Mouse (Mus musculus) layer of hippocampus, adult 8-10 months (tissue): ENCODE data around the gene 2310050C09Rik. TPM values are rescaled to one million over a fixed set of nuclear protein-coding genes. Genes with fewer than 3 reads are reported as not detected.

Source experiments
- DNase-seq, 2 experiments: peaks; one replicate each; pipeline ENCODE4 v3.0.0; 2022; ENCODE audit warnings: low spot score in 2 of 2
- total RNA-seq, 4 experiments: library from RNA; stranded (reverse); gene quantifications; 2 replicates each; pipeline ENCODE4 v1.2.4; 2022

2310050C09Rik gene
- not detected for total RNA-seq

DNA sequence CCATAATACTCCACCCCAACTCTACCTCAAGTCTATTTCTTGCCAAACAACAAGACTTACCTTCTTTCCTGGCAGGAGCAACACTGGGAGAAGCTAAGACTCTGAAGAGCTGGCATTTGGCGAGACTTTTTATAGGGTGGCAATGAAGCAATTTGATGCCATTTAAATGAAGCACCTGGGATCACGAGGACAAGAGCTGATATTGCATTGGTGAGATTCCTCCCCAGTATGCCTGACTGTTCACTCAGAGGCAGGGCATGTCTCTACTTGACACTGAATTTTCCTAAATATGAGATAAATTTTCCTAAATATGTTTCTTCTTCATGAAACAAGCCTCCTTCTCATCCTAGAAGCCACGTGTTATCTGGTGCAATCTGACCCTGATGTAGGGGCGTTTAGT lies at the start of gene 2310050C09Rik:
Gene 2310050C09Rik (minus strand): TSS at position 101 of the 400 bp plus-strand sequence.
- no peak for DNase-seq

- peak in 1 of 2 experiments; percentile 7 for DNase-seq
Measured at GRCm38 (mm10) chr3:92907571-92907970, 37.6 kb upstream of the 2310050C09Rik start.

- no peak for DNase-seq
Measured at GRCm38 (mm10) chr3:92905182-92905581, 35.2 kb upstream of the 2310050C09Rik start.

DNA sequence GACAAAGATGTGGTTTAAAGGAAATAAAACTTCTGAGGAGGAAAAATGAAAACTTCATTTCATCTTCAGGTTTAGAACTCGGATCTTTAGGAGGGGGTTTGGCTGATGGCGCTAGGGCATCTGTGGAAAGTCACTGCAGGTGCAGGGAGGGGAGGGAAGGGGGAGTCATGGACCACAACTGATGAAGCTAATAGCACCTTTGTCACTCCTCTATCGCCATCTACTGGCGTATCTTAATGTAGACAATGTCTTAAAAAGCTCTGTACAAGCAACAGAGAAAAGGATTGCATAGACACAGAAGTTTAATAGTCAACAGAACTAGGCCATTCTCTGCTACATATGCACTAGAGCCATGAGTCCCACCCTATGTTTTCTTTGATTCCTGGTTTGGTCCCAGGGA lies 33.6 kb upstream of the 2310050C09Rik start:
- no peak for DNase-seq

DNA sequence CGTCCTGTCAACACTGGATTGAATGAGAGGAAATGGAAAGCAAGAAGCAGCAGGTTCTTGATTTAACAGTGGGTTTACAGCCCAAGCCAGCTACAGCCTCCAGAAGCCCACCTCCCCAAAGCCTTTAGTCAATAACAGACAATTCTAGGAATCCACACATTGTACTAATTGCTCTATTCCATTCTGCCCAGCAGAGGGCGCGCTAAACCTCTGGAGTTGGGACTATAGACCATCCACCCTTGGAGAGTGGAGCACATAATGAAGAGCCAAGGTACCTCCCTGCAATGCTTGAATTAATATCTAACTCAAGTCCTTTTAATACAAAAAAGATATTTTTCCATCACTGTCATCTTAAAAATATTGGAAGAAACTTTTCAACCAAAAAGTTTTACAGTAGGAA lies 33.0 kb upstream of the 2310050C09Rik start:
- DNase-seq: peak; percentile 4 to 34

DNA sequence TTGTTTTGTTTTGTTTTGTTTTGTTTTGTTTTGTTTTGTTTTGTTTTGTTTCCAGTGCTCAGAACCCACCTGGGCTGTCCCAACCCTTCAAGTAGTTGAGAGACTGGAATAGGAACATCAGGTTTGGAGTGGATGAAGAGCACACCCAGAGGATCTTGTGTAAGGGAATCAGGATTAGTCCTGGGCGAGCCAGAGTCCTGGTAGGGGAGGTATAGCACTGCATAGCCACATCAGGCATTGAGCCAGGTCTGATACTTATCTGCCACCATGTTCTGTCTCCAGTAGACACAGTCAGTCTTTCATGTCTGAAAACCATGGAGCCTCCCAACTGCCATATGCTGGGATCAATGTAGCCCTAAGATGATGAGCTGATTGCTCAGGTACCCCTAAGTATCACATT lies 24.5 kb upstream of the 2310050C09Rik start:
- DNase-seq: no peak

DNA sequence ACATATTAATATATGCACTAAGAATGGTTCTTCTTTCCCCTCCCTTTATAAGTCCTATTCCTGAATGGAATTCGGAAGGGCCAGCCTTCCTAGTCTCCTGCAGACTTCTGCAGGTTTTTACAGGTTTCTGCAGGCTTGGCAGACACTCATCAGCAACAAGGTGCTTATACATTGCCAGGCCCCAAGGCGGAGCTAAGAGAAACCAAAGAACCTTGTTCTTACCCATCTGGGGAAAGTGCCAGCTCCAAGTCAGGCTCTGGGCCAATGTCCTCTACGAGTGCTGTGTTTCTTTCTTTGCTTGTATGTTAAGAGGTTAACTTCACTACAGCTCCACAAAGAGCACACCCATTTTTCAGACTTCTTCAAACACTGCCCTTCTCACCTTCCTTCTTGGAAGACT lies 24.0 kb upstream of the 2310050C09Rik start:
- DNase-seq: no peak

- DNase-seq: no peak
Measured at GRCm38 (mm10) chr3:92874180-92874579, 4.2 kb upstream of the 2310050C09Rik start.

GRCm38 (mm10) chr3:92851186-92851585 lies 18.8 kb downstream of the 2310050C09Rik start, which contains the start of gene Lce1l:
TSS of gene Lce1l (minus strand) at chr3:92851286.
- no peak for DNase-seq

GRCm38 (mm10) chr3:92827108-92827507 lies 42.9 kb downstream of the 2310050C09Rik start, which contains the start of gene Kprp:
TSS of gene Kprp (minus strand) at chr3:92827247.
- DNase-seq: no peak

GRCm38 (mm10) chr3:92825808-92826207 lies 44.2 kb downstream of the 2310050C09Rik start:
- no peak for DNase-seq

Other genes starting within 250 kb of the 2310050C09Rik start
- gene Lce6a, start 248.6 kb downstream of the 2310050C09Rik start, total RNA-seq: not detected
- not detected for gene Lce1a1, start 221.9 kb downstream of the 2310050C09Rik start, total RNA-seq
- gene Lce1b, start 213.3 kb downstream of the 2310050C09Rik start, total RNA-seq: not detected
- not detected for gene Lce1a2, start 199.9 kb downstream of the 2310050C09Rik start, total RNA-seq
- not detected for gene Lce1c, start 191.0 kb downstream of the 2310050C09Rik start, total RNA-seq
- gene Lce1d, start 183.0 kb downstream of the 2310050C09Rik start, total RNA-seq: not detected
- gene Lce1e, start 161.1 kb downstream of the 2310050C09Rik start, total RNA-seq: not detected
- not detected for gene Lce1f, start 149.9 kb downstream of the 2310050C09Rik start, total RNA-seq
- gene Gm38119, start 131.1 kb downstream of the 2310050C09Rik start, total RNA-seq: not detected
- gene Lce1g, start 117.9 kb downstream of the 2310050C09Rik start, total RNA-seq: not detected
- not detected for gene Lce1h, start 105.2 kb downstream of the 2310050C09Rik start, total RNA-seq
- gene Lce1i, start 91.3 kb downstream of the 2310050C09Rik start, total RNA-seq: not detected
- not detected for gene Lce1j, start 79.7 kb downstream of the 2310050C09Rik start, total RNA-seq
- gene Lce1k, start 62.3 kb downstream of the 2310050C09Rik start, total RNA-seq: not detected
- not detected for gene Kprp, start 43.0 kb downstream of the 2310050C09Rik start, total RNA-seq
- gene Lce1l, start 18.9 kb downstream of the 2310050C09Rik start, total RNA-seq: not detected
- not detected for gene Lce3a, start 56.0 kb upstream of the 2310050C09Rik start, total RNA-seq
- gene Lce3b, start 62.8 kb upstream of the 2310050C09Rik start, total RNA-seq: not detected
- gene Lce3c, start 74.3 kb upstream of the 2310050C09Rik start, total RNA-seq: not detected
- gene Lce3d, start 87.2 kb upstream of the 2310050C09Rik start, total RNA-seq: not detected
- not detected for gene Lce3e, start 96.8 kb upstream of the 2310050C09Rik start, total RNA-seq
- not detected for gene Lce3f, start 122.0 kb upstream of the 2310050C09Rik start, total RNA-seq
- not detected for gene Crct1, start 145.5 kb upstream of the 2310050C09Rik start, total RNA-seq
- gene Lce1m, start 148.8 kb upstream of the 2310050C09Rik start, total RNA-seq: not detected
- not detected for gene Gm4858, start 198.6 kb upstream of the 2310050C09Rik start, total RNA-seq